Mouse (Mus musculus) embryonic facial prominence, embryonic 15.5 days (tissue): ENCODE data around the gene Il22ra2. TPM values are rescaled to one million over a fixed set of nuclear protein-coding genes. Genes with fewer than 3 reads are reported as not detected.

Experiments
- ATAC-seq: fragments of 200-750 bp; cut with Nextera tagmentation; 2 replicates; pipeline ENCODE4 v1.8.0; 2017; ENCODE audit warnings: low read depth, moderate TSS enrichment; ENCODE audit not compliant: insufficient number of reproducible peaks, low FRiP score, low TSS enrichment
- H3K27ac ChIP-seq: fragments of 300-500 bp; sonication (generic); replicated peaks from 2 replicates; pipeline ENCODE4 v1.5.1; 2015; ENCODE audit warnings: mild to moderate bottlenecking, inconsistent platforms
- H3K27me3 ChIP-seq: fragments of 300-500 bp; sonication (generic); 2 replicates; pipeline ENCODE4 v1.6.1; 2015; ENCODE audit warnings: inconsistent platforms
- H3K36me3 ChIP-seq: fragments of 300-500 bp; sonication (generic); 2 replicates; pipeline ENCODE4 v1.6.1; 2015; ENCODE audit warnings: mild to moderate bottlenecking, inconsistent platforms
- H3K4me1 ChIP-seq: fragments of 300-500 bp; sonication (generic); 2 replicates; pipeline ENCODE4 v1.6.1; 2015; ENCODE audit warnings: inconsistent platforms
- H3K4me2 ChIP-seq: fragments of 300-500 bp; sonication (generic); replicated peaks from 2 replicates; pipeline ENCODE4 v1.6.1; 2015; ENCODE audit warnings: mild to moderate bottlenecking, inconsistent platforms
- H3K4me3 ChIP-seq: fragments of 300-500 bp; sonication (generic); replicated peaks from 2 replicates; pipeline ENCODE4 v1.5.1; 2015; ENCODE audit warnings: mild to moderate bottlenecking, inconsistent platforms
- H3K9ac ChIP-seq: fragments of 300-500 bp; sonication (generic); 2 replicates; pipeline ENCODE4 v1.6.1; 2015; ENCODE audit warnings: inconsistent platforms
- H3K9me3 ChIP-seq: fragments of 300-500 bp; sonication (generic); replicated peaks from 2 replicates; pipeline ENCODE4 v1.6.1; 2016; ENCODE audit warnings: inconsistent platforms
- WGBS: fragments of 180-500 bp; shearing (Covaris S2); methylation state at CpG from one replicate; pipeline ENCODE4 v1.1.7; 2015; 5-methylcytosine and 5-hydroxymethylcytosine counted together
- polyA plus RNA-seq: library from polyadenylated mRNA; unstranded; fragments of >200 nt; fragmentation: Nextera tagmentation; extraction: Ambion mirVana; gene quantifications from 2 replicates; pipeline ENCODE4 v1.2.1, GENCODE M21; 2015

Il22ra2 gene
- polyA plus RNA-seq: 0.37 and 0.74 TPM in 2 replicates

GRCm38 (mm10) chr10:19621408-19622048 lies at the start of gene Il22ra2:
TSS of gene Il22ra2 (plus strand) at chr10:19621998.
- Histone ChIP-seq H3K9me3 (no peaks in the 10 kb centered on the region), H3K36me3 (no peaks in the 10 kb centered on the region), H3K9ac (no peak within 1 kb of the TSS), H3K27ac (no peak within 1 kb of the TSS), H3K4me2 (no peak within 1 kb of the TSS), H3K27me3 (no peaks in the 10 kb centered on the region), H3K4me3 (no peak within 1 kb of the TSS), H3K4me1 (no peaks in the 10 kb centered on the region)
- 73% methylated on average over 2 of the region's 2 CpGs for WGBS
- ATAC-seq: no peak

GRCm38 (mm10) chr10:19577571-19577970 lies 44.2 kb upstream of the Il22ra2 start:
- Histone ChIP-seq H3K9ac (no peak overlapping the region), H3K9me3 (no peaks in the 10 kb centered on the region), H3K27ac (no peak overlapping the region), H3K27me3 (no peaks in the 10 kb centered on the region), H3K4me2 (no peak overlapping the region), H3K4me3 (no peak overlapping the region), H3K4me1 (0 out of 2 replicates have a peak, but pooled peaks cover 4% of the 10 kb centered on the region), H3K36me3 (no peaks in the 10 kb centered on the region)
- ATAC-seq: no peak
- 75% methylated on average over 3 of the region's 3 CpGs for WGBS

DNA sequence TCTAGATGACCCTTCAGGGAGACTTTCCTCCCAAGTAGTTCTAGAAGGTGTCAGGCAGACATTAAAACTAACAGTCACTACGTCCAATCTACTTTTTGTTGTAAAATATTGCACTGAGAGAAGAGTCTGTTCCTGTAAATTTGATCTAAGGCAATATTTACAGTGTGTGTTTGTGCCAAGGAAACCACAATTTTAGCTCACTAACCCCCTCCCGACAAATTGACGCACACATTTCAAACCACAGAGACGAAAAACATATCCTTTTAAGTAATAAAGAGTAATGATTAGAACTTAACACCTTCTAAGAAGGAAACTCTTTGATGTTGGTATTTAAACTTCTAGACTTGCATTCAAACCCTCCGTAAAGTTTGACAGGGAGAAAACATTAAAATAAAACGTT lies 43.8 kb upstream of the Il22ra2 start:
- no peak for ATAC-seq
- 47% methylated on average over 6 of the region's 6 CpGs for WGBS
- Histone ChIP-seq H3K4me1 (0 out of 2 replicates have a peak, but pooled peaks cover 4% of the 10 kb centered on the region), H3K9me3 (no peaks in the 10 kb centered on the region), H3K27me3 (no peaks in the 10 kb centered on the region), H3K36me3 (no peaks in the 10 kb centered on the region), H3K9ac (no peak overlapping the region), H3K27ac (no peak overlapping the region), H3K4me3 (no peak overlapping the region), H3K4me2 (no peak overlapping the region)

DNA sequence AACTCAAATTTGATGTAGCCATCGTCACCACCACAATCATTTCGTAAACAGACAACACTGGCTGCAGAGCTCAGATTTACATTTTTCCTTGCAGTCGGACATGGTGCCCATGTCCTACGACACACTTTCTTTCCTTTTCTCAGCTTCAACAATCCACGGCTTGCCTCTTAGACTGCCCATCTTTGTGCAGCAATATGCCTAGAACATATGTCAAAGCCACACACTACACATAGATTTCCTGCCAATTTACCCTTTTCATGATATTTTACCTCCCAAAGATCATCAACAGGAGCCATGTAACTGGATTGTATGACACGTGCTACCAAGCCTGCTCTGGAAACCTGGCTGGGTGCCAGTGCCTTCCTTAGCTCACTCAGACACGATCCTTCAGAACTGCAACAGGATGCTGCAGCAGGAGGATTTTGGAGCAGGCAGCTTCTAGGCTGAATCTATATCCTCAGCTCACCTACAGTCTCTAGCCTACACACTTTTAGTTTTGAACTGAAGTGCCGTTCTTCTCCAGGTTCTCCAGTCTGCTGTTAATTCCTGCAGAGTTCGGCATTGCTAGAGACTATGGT lies 43.3 kb upstream of the Il22ra2 start:
- no peak for ATAC-seq
- WGBS: 51% methylated on average over 9 of the region's 9 CpGs
- H3K4me2 ChIP-seq: 0 out of 2 replicates have a peak overlapping the region, but pooled peaks have one; percentile 15

DNA sequence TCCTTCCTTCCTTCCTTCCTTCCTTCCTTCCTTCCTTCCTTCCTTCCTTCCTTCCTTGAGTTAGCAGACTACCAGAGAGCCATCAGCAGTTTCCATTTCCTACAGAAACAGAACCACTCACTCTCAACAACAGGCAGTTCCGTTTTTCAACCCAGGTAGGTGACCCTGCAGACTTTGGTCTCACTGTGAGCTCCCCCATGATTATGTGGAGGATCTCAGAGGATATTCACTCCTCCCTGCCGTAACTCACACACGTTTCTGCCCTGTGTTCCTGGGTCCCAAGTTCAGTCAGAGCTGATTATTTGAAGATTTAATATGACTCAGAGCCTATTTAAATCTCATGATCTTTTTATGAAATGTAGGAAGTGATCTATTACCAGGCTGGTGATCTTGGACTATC lies 41.1 kb upstream of the Il22ra2 start:
- Histone ChIP-seq H3K9ac (no peak overlapping the region), H3K36me3 (no peaks in the 10 kb centered on the region), H3K4me1 (0 out of 2 replicates have a peak, but pooled peaks cover 4% of the 10 kb centered on the region), H3K9me3 (no peaks in the 10 kb centered on the region), H3K4me3 (no peak overlapping the region), H3K27me3 (no peaks in the 10 kb centered on the region), H3K27ac (no peak overlapping the region), H3K4me2 (no peak overlapping the region)
- 64% methylated on average over 3 of the region's 3 CpGs for WGBS
- ATAC-seq: no peak

More for the DNA sequence above, 43.3 kb upstream of the Il22ra2 start:
- no peaks in the 10 kb centered on the region for H3K36me3 ChIP-seq
- H3K9ac ChIP-seq: no peak overlapping the region
- H3K4me3 ChIP-seq: no peak overlapping the region
- H3K4me1 ChIP-seq: 0 out of 2 replicates have a peak, but pooled peaks cover 4% of the 10 kb centered on the region
- no peak overlapping the region for H3K27ac ChIP-seq
- H3K27me3 ChIP-seq: no peaks in the 10 kb centered on the region
- H3K9me3 ChIP-seq: no peaks in the 10 kb centered on the region

GRCm38 (mm10) chr10:19581844-19582582 lies 39.8 kb upstream of the Il22ra2 start:
- Histone ChIP-seq H3K36me3 (no peaks in the 10 kb centered on the region), H3K4me3 (no peak overlapping the region), H3K9me3 (no peaks in the 10 kb centered on the region), H3K4me1 (0 out of 2 replicates have a peak, but pooled peaks cover 4% of the 10 kb centered on the region), H3K27ac (no peak overlapping the region), H3K4me2 (no peak overlapping the region), H3K9ac (no peak overlapping the region), H3K27me3 (no peaks in the 10 kb centered on the region)
- no peak for ATAC-seq
- 70% methylated on average over 9 of the region's 9 CpGs for WGBS

DNA sequence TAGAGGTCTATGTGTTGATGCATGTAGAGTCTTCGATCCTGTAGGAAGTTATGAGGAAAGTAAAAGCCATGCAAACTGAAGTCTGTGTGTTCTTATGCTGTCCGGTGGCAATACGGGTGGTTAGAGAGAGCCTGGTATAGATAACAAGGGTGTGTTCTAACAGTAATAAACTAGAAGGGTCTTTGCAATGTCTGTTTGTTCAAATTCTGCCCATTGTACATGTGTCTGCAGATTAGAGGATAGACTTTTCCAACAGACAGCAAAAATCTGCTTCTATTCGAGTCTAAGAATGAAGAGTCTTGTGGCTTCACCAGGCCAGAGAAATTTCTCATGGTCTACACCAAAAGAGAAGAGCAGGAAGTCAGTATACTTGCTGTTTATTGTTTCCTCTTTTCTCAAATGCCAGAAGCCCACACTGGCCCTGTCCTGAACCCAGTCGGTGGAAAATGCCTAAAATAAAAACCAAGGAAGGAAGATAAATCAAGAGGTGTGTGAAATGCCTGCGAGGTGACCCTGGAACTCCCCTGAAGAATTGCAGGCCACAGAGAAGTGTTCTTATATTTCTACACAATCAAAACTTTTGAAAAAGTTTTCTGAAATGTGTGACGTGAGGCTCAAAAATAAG lies 38.9 kb upstream of the Il22ra2 start:
- no peak overlapping the region for H3K9ac ChIP-seq
- H3K4me2 ChIP-seq: no peak overlapping the region
- no peak overlapping the region for H3K4me3 ChIP-seq
- no peaks in the 10 kb centered on the region for H3K27me3 ChIP-seq
- no peak overlapping the region for H3K27ac ChIP-seq
- ATAC-seq: no peak
- H3K4me1 ChIP-seq: 0 out of 2 replicates have a peak, but pooled peaks cover 4% of the 10 kb centered on the region
- H3K36me3 ChIP-seq: no peaks in the 10 kb centered on the region
- H3K9me3 ChIP-seq: no peaks in the 10 kb centered on the region
- 72% methylated on average over 7 of the region's 7 CpGs for WGBS

- no peak for ATAC-seq
- H3K4me1 ChIP-seq: no peaks in the 10 kb centered on the region
- no peaks in the 10 kb centered on the region for H3K27me3 ChIP-seq
These were observed 37.7 kb upstream of the Il22ra2 start for GRCm38 (mm10) chr10:19584064-19584463.

GRCm38 (mm10) chr10:19584846-19585245 lies 37.0 kb upstream of the Il22ra2 start:
- H3K27me3 ChIP-seq: no peaks in the 10 kb centered on the region
- 90% methylated on average over 1 of the region's 1 CpGs for WGBS
- no peak overlapping the region for H3K4me3 ChIP-seq
- H3K27ac ChIP-seq: no peak overlapping the region
- no peaks in the 10 kb centered on the region for H3K4me1 ChIP-seq
- H3K9me3 ChIP-seq: no peaks in the 10 kb centered on the region
- ATAC-seq: no peak
- no peaks in the 10 kb centered on the region for H3K36me3 ChIP-seq
- no peak overlapping the region for H3K9ac ChIP-seq
- no peak overlapping the region for H3K4me2 ChIP-seq

More at GRCm38 (mm10) chr10:19584064-19584463, 37.7 kb upstream of the Il22ra2 start:
- Histone ChIP-seq H3K4me2 (no peak overlapping the region), H3K9ac (no peak overlapping the region), H3K9me3 (no peaks in the 10 kb centered on the region), H3K4me3 (no peak overlapping the region), H3K27ac (no peak overlapping the region), H3K36me3 (no peaks in the 10 kb centered on the region)
- WGBS: 52% methylated on average over 2 of the region's 2 CpGs

DNA sequence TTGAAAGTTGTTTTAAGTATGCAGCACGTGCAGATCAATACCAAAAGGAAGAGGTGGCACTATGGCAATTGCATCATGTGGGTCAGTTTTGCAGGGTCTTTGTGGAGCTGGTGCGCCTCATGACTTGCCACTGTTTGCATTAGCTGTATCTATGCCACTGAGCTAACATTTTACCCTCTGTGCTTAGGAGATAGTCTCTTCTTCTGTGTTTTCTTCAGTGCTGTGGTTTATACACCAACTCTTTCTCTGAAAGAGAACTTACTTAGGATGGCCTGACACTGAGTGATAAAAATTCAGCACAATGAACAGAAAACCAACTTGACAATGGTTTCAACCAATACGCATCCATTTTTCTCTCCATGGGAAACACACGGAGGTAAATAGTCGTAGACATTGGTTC lies 35.9 kb upstream of the Il22ra2 start:
- Histone ChIP-seq H3K9ac (no peak overlapping the region), H3K4me1 (0 out of 2 replicates have a peak, but pooled peaks cover under 1% of the 10 kb centered on the region), H3K27me3 (no peaks in the 10 kb centered on the region), H3K4me2 (no peak overlapping the region), H3K27ac (no peak overlapping the region), H3K36me3 (no peaks in the 10 kb centered on the region), H3K4me3 (no peak overlapping the region), H3K9me3 (no peaks in the 10 kb centered on the region)
- ATAC-seq: no peak
- WGBS: 93% methylated on average over 5 of the region's 5 CpGs

DNA sequence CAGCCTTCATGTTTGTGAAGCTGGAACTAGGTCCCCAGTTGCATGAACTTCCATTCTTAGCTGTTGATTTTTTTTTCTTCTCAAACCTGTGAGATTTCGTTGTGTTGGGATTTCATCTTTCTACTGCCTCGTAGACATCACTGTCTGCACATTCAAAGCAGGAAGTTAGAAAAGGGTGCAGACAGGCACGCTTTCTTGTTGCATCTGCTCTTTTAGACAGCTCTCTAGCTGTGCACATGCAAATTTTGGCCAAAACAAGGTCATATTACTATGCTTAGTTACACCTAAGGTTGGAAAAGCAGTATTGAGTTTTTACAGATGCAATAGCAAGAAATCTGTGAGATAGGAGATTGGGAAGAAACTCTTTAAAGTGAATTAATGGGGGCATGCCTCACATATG lies 34.5 kb upstream of the Il22ra2 start:
- Histone ChIP-seq H3K27me3 (no peaks in the 10 kb centered on the region), H3K4me1 (peaks cover 8% of the 10 kb centered on the region; the same call in 1 of the 2 replicates), H3K4me3 (no peak overlapping the region), H3K36me3 (no peaks in the 10 kb centered on the region), H3K9ac (no peak overlapping the region), H3K27ac (no peak overlapping the region), H3K9me3 (no peaks in the 10 kb centered on the region), H3K4me2 (no peak overlapping the region)
- ATAC-seq: no peak
- WGBS: 75% methylated on average over 3 of the region's 3 CpGs
